Comparison of ENCODE assay signal across 13 mouse cellular contexts in genomic region chr2:124602379-124602913, GRCm38 (mm10).
DNase-seq lines count a peak whose midpoint lies in the region; ATAC-seq and TF ChIP-seq lines count a peak whose summit lies in the region.
"Had no signal": no experiment of that assay in that cellular context is flagged by ENCODE, and none has a peak within 500 bp of the region (broad histone marks: within the 10 kb centered on the region; RNA-seq: fewer than 3 reads in every experiment).

No protein-coding gene starts in this region.

- TF ChIP-seq CTCF in forebrain, postnatal 0 days (IDR thresholded peaks at IDR 0.05; ENCODE audit: low read depth) = no peak

- H3K9ac ChIP-seq in forebrain, embryonic 11.5 days (ENCODE audit: low read length) = no peak overlapping the region
- no peak overlapping the region for H3K9ac ChIP-seq in forebrain, postnatal 0 days
- H3K9ac ChIP-seq in heart, embryonic 15.5 days = no peak overlapping the region
- no peak overlapping the region for H3K9ac ChIP-seq in midbrain, embryonic 13.5 days (replicated peaks)
- H3K9ac ChIP-seq in midbrain, embryonic 16.5 days (ENCODE audit: low read depth, low read length) = no peak overlapping the region
- H3K9ac ChIP-seq in neural tube, embryonic 15.5 days (replicated peaks) = no peak overlapping the region
- H3K9ac ChIP-seq: liver, embryonic 12.5 days had no signal

- no peaks in the 10 kb centered on the region for H3K4me1 ChIP-seq in forebrain, embryonic 11.5 days (replicated peaks; ENCODE audit: control insufficient read depth, insufficient read depth, low read length)
- H3K4me1 ChIP-seq in forebrain, postnatal 0 days (ENCODE audit: insufficient read depth) = peaks cover 4% of the 10 kb centered on the region; the same call in 1 of the 2 replicates
- H3K4me1 ChIP-seq in heart, embryonic 15.5 days (replicated peaks) = peaks cover 20% of the 10 kb centered on the region
- no peaks in the 10 kb centered on the region for H3K4me1 ChIP-seq in midbrain, embryonic 13.5 days (replicated peaks)
- H3K4me1 ChIP-seq in midbrain, embryonic 16.5 days (ENCODE audit: control insufficient read depth, insufficient read depth, low read length) = no peaks in the 10 kb centered on the region
- peaks cover 12% of the 10 kb centered on the region; the same call in 1 of the 2 replicates for H3K4me1 ChIP-seq in neural tube, embryonic 15.5 days
- H3K4me1 ChIP-seq: liver, embryonic 12.5 days had no signal

- WGBS in forebrain, embryonic 11.5 days = 55% methylated on average over 8 of the region's 8 CpGs
- 42% methylated on average over 8 of the region's 8 CpGs for WGBS in forebrain, postnatal 0 days
- WGBS in heart, embryonic 15.5 days = 43% methylated on average over 8 of the region's 8 CpGs
- WGBS in midbrain, embryonic 13.5 days = 64% methylated on average over 8 of the region's 8 CpGs
- WGBS in midbrain, embryonic 16.5 days = 49% methylated on average over 8 of the region's 8 CpGs
- WGBS in neural tube, embryonic 15.5 days = 61% methylated on average over 8 of the region's 8 CpGs

- no peaks in the 10 kb centered on the region for H3K36me3 ChIP-seq in forebrain, embryonic 11.5 days (ENCODE audit: control insufficient read depth, insufficient read depth, low read length)
- H3K36me3 ChIP-seq in forebrain, postnatal 0 days (ENCODE audit: insufficient read depth) = no peaks in the 10 kb centered on the region
- H3K36me3 ChIP-seq in heart, embryonic 15.5 days = no peaks in the 10 kb centered on the region
- no peaks in the 10 kb centered on the region for H3K36me3 ChIP-seq in midbrain, embryonic 13.5 days
- H3K36me3 ChIP-seq in midbrain, embryonic 16.5 days (ENCODE audit: control insufficient read depth, insufficient read depth, low read length) = no peaks in the 10 kb centered on the region
- H3K36me3 ChIP-seq in neural tube, embryonic 15.5 days = no peaks in the 10 kb centered on the region
- H3K36me3 ChIP-seq: hindbrain, embryonic 10.5 days; liver, embryonic 12.5 days had no signal

- H3K9me3 ChIP-seq in forebrain, embryonic 11.5 days (ENCODE audit: control insufficient read depth, low read length) = no peaks in the 10 kb centered on the region
- H3K9me3 ChIP-seq in forebrain, postnatal 0 days (ENCODE audit: low read length) = no peaks in the 10 kb centered on the region
- no peaks in the 10 kb centered on the region for H3K9me3 ChIP-seq in heart, embryonic 15.5 days (replicated peaks)
- no peaks in the 10 kb centered on the region for H3K9me3 ChIP-seq in midbrain, embryonic 13.5 days
- H3K9me3 ChIP-seq in midbrain, embryonic 16.5 days (replicated peaks; ENCODE audit: control insufficient read depth, low read length, poor library complexity, severe bottlenecking) = no peaks in the 10 kb centered on the region
- no peaks in the 10 kb centered on the region for H3K9me3 ChIP-seq in neural tube, embryonic 15.5 days (replicated peaks)
- H3K9me3 ChIP-seq: hindbrain, embryonic 10.5 days; liver, embryonic 12.5 days; megakaryocyte, embryonic 14.5 days had no signal

- 0 out of 2 replicates have a peak, but pooled peaks cover under 1% of the 10 kb centered on the region for H3K27me3 ChIP-seq in forebrain, embryonic 11.5 days (ENCODE audit: control insufficient read depth, insufficient read depth, low read length)
- H3K27me3 ChIP-seq in forebrain, postnatal 0 days (ENCODE audit: insufficient read depth, low read length) = no peaks in the 10 kb centered on the region
- no peaks in the 10 kb centered on the region for H3K27me3 ChIP-seq in heart, embryonic 15.5 days
- H3K27me3 ChIP-seq in midbrain, embryonic 13.5 days = peaks cover 8% of the 10 kb centered on the region
- H3K27me3 ChIP-seq in midbrain, embryonic 16.5 days (ENCODE audit: control insufficient read depth, insufficient read depth, low read depth, low read length) = no peaks in the 10 kb centered on the region
- no peaks in the 10 kb centered on the region for H3K27me3 ChIP-seq in neural tube, embryonic 15.5 days (replicated peaks)
- H3K27me3 ChIP-seq: liver, embryonic 12.5 days had no signal

- H3K27ac ChIP-seq in forebrain, embryonic 11.5 days (ENCODE audit: low read depth, low read length) = no peak overlapping the region
- H3K27ac ChIP-seq in forebrain, postnatal 0 days (ENCODE audit: low read depth, low read length) = no peak overlapping the region
- H3K27ac ChIP-seq in heart, embryonic 15.5 days = peak overlapping the region; percentile 13; the same call in 1 of the 2 replicates
- no peak overlapping the region for H3K27ac ChIP-seq in midbrain, embryonic 13.5 days
- no peak overlapping the region for H3K27ac ChIP-seq in midbrain, embryonic 16.5 days (ENCODE audit: low read length)
- H3K27ac ChIP-seq in neural tube, embryonic 15.5 days (replicated peaks) = 0 out of 2 replicates have a peak overlapping the region, but pooled peaks have one; percentile 3
- H3K27ac ChIP-seq: hindbrain, embryonic 10.5 days; kidney, postnatal 0 days; liver, embryonic 12.5 days had no signal

- no peak overlapping the region for H3K4me2 ChIP-seq in forebrain, embryonic 11.5 days (ENCODE audit: low read depth, low read length, severe bottlenecking)
- H3K4me2 ChIP-seq in forebrain, postnatal 0 days (ENCODE audit: low read depth) = no peak overlapping the region
- 0 out of 2 replicates have a peak overlapping the region, but pooled peaks have one; percentile 13 for H3K4me2 ChIP-seq in heart, embryonic 15.5 days
- H3K4me2 ChIP-seq in midbrain, embryonic 13.5 days (replicated peaks) = no peak overlapping the region
- no peak overlapping the region for H3K4me2 ChIP-seq in midbrain, embryonic 16.5 days (ENCODE audit: low read length)
- no peak overlapping the region for H3K4me2 ChIP-seq in neural tube, embryonic 15.5 days
- H3K4me2 ChIP-seq: liver, embryonic 12.5 days had no signal

- no peak overlapping the region for H3K4me3 ChIP-seq in forebrain, embryonic 11.5 days (ENCODE audit: low read depth, low read length)
- no peak overlapping the region for H3K4me3 ChIP-seq in forebrain, postnatal 0 days (ENCODE audit: low read depth, low read length)
- H3K4me3 ChIP-seq in heart, embryonic 15.5 days = no peak overlapping the region
- H3K4me3 ChIP-seq in midbrain, embryonic 13.5 days (replicated peaks) = no peak overlapping the region
- no peak overlapping the region for H3K4me3 ChIP-seq in midbrain, embryonic 16.5 days (ENCODE audit: low read depth, low read length)
- no peak overlapping the region for H3K4me3 ChIP-seq in neural tube, embryonic 15.5 days (replicated peaks)
- H3K4me3 ChIP-seq: hindbrain, embryonic 10.5 days; liver, embryonic 12.5 days; megakaryocyte, embryonic 14.5 days had no signal

- intact Hi-C loops in heart, postnatal 14 days (cut with DNase I) = loop anchor here (10.0 kb wide), 1 partner anchor 582 kb away; no protein-coding TSS in a partner anchor

- ATAC-seq in forebrain, embryonic 11.5 days (replicated peaks; ENCODE audit: low FRiP score) = 0 out of 2 replicates have a peak, but pooled peaks have one; percentile 30
- no peak for ATAC-seq in forebrain, postnatal 0 days
- 0 out of 2 replicates have a peak, but pooled peaks have one; percentile 50 for ATAC-seq in heart, embryonic 15.5 days (replicated peaks; ENCODE audit: insufficient number of reproducible peaks, insufficient read depth, low FRiP score, low read depth)
- 0 out of 2 replicates have a peak, but pooled peaks have one; percentile 34 for ATAC-seq in midbrain, embryonic 13.5 days
- no peak for ATAC-seq in midbrain, embryonic 16.5 days
- no peak for ATAC-seq in neural tube, embryonic 15.5 days (ENCODE audit: low FRiP score)
- ATAC-seq: liver, embryonic 12.5 days had no signal

- DNase-seq in forebrain, embryonic 11.5 days (ENCODE audit: low spot score) = no peak
- DNase-seq in forebrain, postnatal 0 days = no peak
- DNase-seq in heart, postnatal 14 days = no peak
- DNase-seq in kidney, adult 9 months = no peak
- DNase-seq: adrenal gland, adult 2 months had no signal

Comparison
In these comparisons a context has a peak if more than half of its experiments do, and no peak if none do; other contexts are left out.
1. ATAC-seq: peak in forebrain, embryonic 11.5 days (single experiment), heart, embryonic 15.5 days (single experiment) and midbrain, embryonic 13.5 days (single experiment); none in forebrain, postnatal 0 days (single experiment), midbrain, embryonic 16.5 days (single experiment) and neural tube, embryonic 15.5 days (single experiment).
2. H3K27ac ChIP-seq: peak in heart, embryonic 15.5 days (single experiment) and neural tube, embryonic 15.5 days (single experiment); none in forebrain, embryonic 11.5 days (single experiment), forebrain, postnatal 0 days (single experiment), midbrain, embryonic 13.5 days (single experiment) and midbrain, embryonic 16.5 days (single experiment).